In genomic region chr17:25272951-25273705, GRCm38 (mm10) we compare ENCODE assay signal across 8 mouse cellular contexts. TPM values are rescaled to one million over a fixed set of nuclear protein-coding genes. Genes with fewer than 3 reads are reported as not detected.
DNase-seq lines count a peak whose midpoint lies in the region; ATAC-seq lines count a peak whose summit lies in the region.

No protein-coding gene starts in this region.

- peaks cover 26% of the 10 kb centered on the region for H3K36me3 ChIP-seq in kidney, embryonic 15.5 days
- peaks cover 18% of the 10 kb centered on the region for H3K36me3 ChIP-seq in limb, embryonic 15.5 days
- H3K36me3 ChIP-seq in midbrain, embryonic 15.5 days (replicated peaks) = peaks cover 9% of the 10 kb centered on the region; the same call in 1 of the 2 replicates

- no peaks in the 10 kb centered on the region for H3K27me3 ChIP-seq in kidney, embryonic 15.5 days
- no peaks in the 10 kb centered on the region for H3K27me3 ChIP-seq in limb, embryonic 15.5 days
- H3K27me3 ChIP-seq in midbrain, embryonic 15.5 days (replicated peaks) = no peaks in the 10 kb centered on the region

- no peaks in the 10 kb centered on the region for H3K9me3 ChIP-seq in kidney, embryonic 15.5 days (replicated peaks)
- H3K9me3 ChIP-seq in limb, embryonic 15.5 days = no peaks in the 10 kb centered on the region
- no peaks in the 10 kb centered on the region for H3K9me3 ChIP-seq in midbrain, embryonic 15.5 days

- peaks cover 34% of the 10 kb centered on the region for H3K4me1 ChIP-seq in kidney, embryonic 15.5 days
- H3K4me1 ChIP-seq in limb, embryonic 15.5 days = peaks cover 33% of the 10 kb centered on the region
- peaks cover 37% of the 10 kb centered on the region for H3K4me1 ChIP-seq in midbrain, embryonic 15.5 days

- peak; percentile 95 for DNase-seq in 3134 (ENCODE audit: extremely low read depth, insufficient read length, low spot score)
- DNase-seq in adrenal gland, adult (ENCODE audit: inconsistent age in 2 of 2, low spot score in 1 of 2) = peak; percentile 93 to 99
- DNase-seq in embryo, embryonic 11 days = peak; percentile 95
- peak; percentile 20 for DNase-seq in heart, adult 8-10 months (ENCODE audit: low spot score)
- DNase-seq in spleen, postnatal 10 days (ENCODE audit: low spot score in 2 of 2) = peak; percentile 89 to 98

- peak overlapping the region; percentile 85 for H3K4me3 ChIP-seq in kidney, embryonic 15.5 days (replicated peaks)
- peak overlapping the region; percentile 94 for H3K4me3 ChIP-seq in limb, embryonic 15.5 days
- H3K4me3 ChIP-seq in midbrain, embryonic 15.5 days = peak overlapping the region; percentile 97

- peak overlapping the region; percentile 98 for H3K27ac ChIP-seq in kidney, embryonic 15.5 days
- peak overlapping the region; percentile 99 for H3K27ac ChIP-seq in limb, embryonic 15.5 days
- H3K27ac ChIP-seq in midbrain, embryonic 15.5 days = peak overlapping the region; percentile 98

- H3K9ac ChIP-seq in kidney, embryonic 15.5 days = peak overlapping the region; percentile 98
- H3K9ac ChIP-seq in limb, embryonic 15.5 days = peak overlapping the region; percentile 99
- peak overlapping the region; percentile 97 for H3K9ac ChIP-seq in midbrain, embryonic 15.5 days

- under 1% methylated on average over 92 of the region's 92 CpGs for WGBS in kidney, embryonic 15.5 days
- under 1% methylated on average over 90 of the region's 92 CpGs for WGBS in limb, embryonic 15.5 days
- WGBS in midbrain, embryonic 15.5 days = under 1% methylated on average over 86 of the region's 92 CpGs

- peak overlapping the region; percentile 75 for H3K4me2 ChIP-seq in kidney, embryonic 15.5 days
- H3K4me2 ChIP-seq in limb, embryonic 15.5 days = peak overlapping the region; percentile 82
- H3K4me2 ChIP-seq in midbrain, embryonic 15.5 days = peak overlapping the region; percentile 79

- ATAC-seq in kidney, embryonic 15.5 days (replicated peaks; ENCODE audit: low FRiP score) = peak; percentile 91
- peak; percentile 90 for ATAC-seq in limb, embryonic 15.5 days (ENCODE audit: insufficient number of reproducible peaks, low FRiP score, low TSS enrichment, low read depth)
- peak; percentile 92 for ATAC-seq in midbrain, embryonic 15.5 days (replicated peaks)

RNA-seq across cellular contexts. Expression of gene Ube2i, which starts 1.3 kb away (rescaled TPM):
- total RNA-seq in heart, adult 8-10 months (2022) = 10 to 100 TPM; 86.5 to 98.1 (median 89.4) TPM
- polyA plus RNA-seq in kidney, embryonic 15.5 days (2015; fragmentation: Nextera tagmentation; extraction: Ambion mirVana) = 669 and 677 TPM in 2 replicates
- 513 and 522 TPM in 2 replicates for polyA plus RNA-seq in limb, embryonic 15.5 days (2015; fragmentation: Nextera tagmentation; extraction: Ambion mirVana)
- 503 and 512 TPM in 2 replicates for polyA plus RNA-seq in midbrain, embryonic 15.5 days (2015; fragmentation: Nextera tagmentation; extraction: Ambion mirVana)

RNA-seq across cellular contexts. Expression of gene Baiap3, which starts 17.0 kb away (rescaled TPM):
- total RNA-seq in heart, adult 8-10 months (2022) = 1 to 10 TPM in 1 of 4 experiments, under 1 TPM in 3; 0.52 to 1.5 (median 0.73) TPM
- 1.1 and 3.9 TPM in 2 replicates for polyA plus RNA-seq in kidney, embryonic 15.5 days (2015; fragmentation: Nextera tagmentation; extraction: Ambion mirVana)
- 0.46 and 0.61 TPM in 2 replicates for polyA plus RNA-seq in limb, embryonic 15.5 days (2015; fragmentation: Nextera tagmentation; extraction: Ambion mirVana)
- polyA plus RNA-seq in midbrain, embryonic 15.5 days (2015; fragmentation: Nextera tagmentation; extraction: Ambion mirVana) = 26.8 and 30.3 TPM in 2 replicates

RNA-seq across cellular contexts. Expression of gene Prss34, which starts 25.1 kb away (rescaled TPM):
- total RNA-seq in heart, adult 8-10 months (2022) = under 1 TPM in 1 of 4 experiments, not detected in 3; 0.23 TPM
- polyA plus RNA-seq in kidney, embryonic 15.5 days (2015; fragmentation: Nextera tagmentation; extraction: Ambion mirVana) = 0.40 and 0.55 TPM in 2 replicates
- polyA plus RNA-seq in limb, embryonic 15.5 days (2015; fragmentation: Nextera tagmentation; extraction: Ambion mirVana) = 10.6 and 12.6 TPM in 2 replicates
- polyA plus RNA-seq in midbrain, embryonic 15.5 days (2015; fragmentation: Nextera tagmentation; extraction: Ambion mirVana) = 0.23 TPM in 1 of 2 replicates, not detected in the other

RNA-seq across cellular contexts. Expression of gene Tsr3, which starts 33.2 kb away (rescaled TPM):
- total RNA-seq in heart, adult 8-10 months (2022) = 10 to 100 TPM in 1 of 4 experiments, 1 to 10 TPM in 3; 6.2 to 10.5 (median 8.2) TPM
- 47.0 and 53.4 TPM in 2 replicates for polyA plus RNA-seq in kidney, embryonic 15.5 days (2015; fragmentation: Nextera tagmentation; extraction: Ambion mirVana)
- 45.2 and 50.8 TPM in 2 replicates for polyA plus RNA-seq in limb, embryonic 15.5 days (2015; fragmentation: Nextera tagmentation; extraction: Ambion mirVana)
- 62.7 and 62.9 TPM in 2 replicates for polyA plus RNA-seq in midbrain, embryonic 15.5 days (2015; fragmentation: Nextera tagmentation; extraction: Ambion mirVana)

RNA-seq across cellular contexts. Expression of gene Gnptg, which starts 33.2 kb away (rescaled TPM):
- total RNA-seq in heart, adult 8-10 months (2022) = 10 to 100 TPM; 11.6 to 17.1 (median 14.5) TPM
- polyA plus RNA-seq in kidney, embryonic 15.5 days (2015; fragmentation: Nextera tagmentation; extraction: Ambion mirVana) = 44.4 and 46.4 TPM in 2 replicates
- 34.9 and 41.6 TPM in 2 replicates for polyA plus RNA-seq in limb, embryonic 15.5 days (2015; fragmentation: Nextera tagmentation; extraction: Ambion mirVana)
- polyA plus RNA-seq in midbrain, embryonic 15.5 days (2015; fragmentation: Nextera tagmentation; extraction: Ambion mirVana) = 96.0 and 108 TPM in 2 replicates

Comparison
In these comparisons a context has a peak if more than half of its experiments do, and no peak if none do; other contexts are left out.
1. Peak in every context shown above with its lines: DNase-seq, ATAC-seq, H3K4me3 ChIP-seq and H3K27ac ChIP-seq.
2. DNase-seq: peak in every context shown above with its lines; median percentile 96 in adrenal gland, adult; 95 in 3134; 95 in embryo, embryonic 11 days; 94 in spleen, postnatal 10 days; 20 in heart, adult 8-10 months.